Mouse (Mus musculus) heart, adult 2 months (tissue): Measurements from ENCODE around the gene Atxn2. TPM values are rescaled to one million over a fixed set of nuclear protein-coding genes. Genes with fewer than 3 reads are reported as not detected.

Experiments
- DNase-seq, 2 experiments: peaks; one replicate each; pipeline ENCODE4 v3.0.0; 2021
- H3K27ac ChIP-seq: fragments of 200-600 bp; 2 replicates; pipeline ENCODE4 v1.8.1; 2022
- H3K27me3 ChIP-seq: fragments of 200-500 bp; 2 replicates; pipeline ENCODE4 v1.6.1; 2012; ENCODE audit warnings: mild to moderate bottlenecking, low read length, inconsistent platforms, mixed read lengths; ENCODE audit not compliant: control insufficient read depth, insufficient read depth
- H3K36me3 ChIP-seq: fragments of 200-500 bp; 2 replicates; pipeline ENCODE4 v1.6.1; 2012; ENCODE audit warnings: low read length, inconsistent platforms; ENCODE audit not compliant: control insufficient read depth, insufficient read depth
- H3K4me1 ChIP-seq: fragments of 200-500 bp; 2 replicates; pipeline ENCODE4 v1.6.1; 2011; ENCODE audit warnings: low read length; ENCODE audit not compliant: control insufficient read depth, insufficient read depth
- H3K4me3 ChIP-seq: fragments of 200-600 bp; 2 replicates; pipeline ENCODE4 v1.8.1; 2022
- H3K79me2 ChIP-seq: fragments of 200-500 bp; replicated peaks from 2 replicates; pipeline ENCODE4 v1.6.1; 2012; ENCODE audit warnings: mild to moderate bottlenecking, inconsistent platforms, low read length, moderate library complexity, mixed read lengths; ENCODE audit not compliant: control insufficient read depth, insufficient read depth
- H3K9ac ChIP-seq: fragments of 200-500 bp; 2 replicates; pipeline ENCODE4 v1.6.1; 2012; ENCODE audit warnings: low read depth, mild to moderate bottlenecking, control low read depth, inconsistent platforms, low read length, mixed read lengths
- CTCF ChIP-seq: fragments of 200-600 bp; IDR thresholded peaks from 2 replicates; pipeline ENCODE4 v1.8.1; 2022; ENCODE audit warnings: antibody characterized with exemption, mild to moderate bottlenecking, moderate library complexity
- EP300 ChIP-seq: fragments of 200-500 bp; IDR thresholded peaks from 2 replicates; pipeline ENCODE4 v1.6.1; 2011; ENCODE audit warnings: low read depth, low read length, control low read depth; ENCODE audit not compliant: insufficient read depth
- POLR2A ChIP-seq: fragments of 200-500 bp; IDR thresholded peaks from 2 replicates; pipeline ENCODE4 v1.6.1; 2011; ENCODE audit warnings: mild to moderate bottlenecking, low read depth, low read length, control low read depth; ENCODE audit not compliant: insufficient read depth
- WGBS: fragments of 180-500 bp; shearing (Covaris S2); methylation state at CpG from one replicate; pipeline ENCODE4 v1.1.7; 2018; 5-methylcytosine and 5-hydroxymethylcytosine counted together
- intact Hi-C: fragments of 180-260 bp; cut with DNase I; formaldehyde crosslinking; loops from one replicate; pipeline ENCODE4 v1.15.1; 2025
- polyA plus RNA-seq: library from polyadenylated mRNA; depleted of rRNA; stranded (reverse); fragments of >200 nt; gene quantifications from 2 replicates; pipeline ENCODE4 v1.2.3, GENCODE M21; 2012
- total RNA-seq, 2 experiments: library from RNA; stranded (reverse); gene quantifications; 2 replicates each; pipeline ENCODE4 v1.2.3; 2021

Atxn2 gene
- total and polyA plus RNA-seq, 3 experiments = 133 to 161 (median 155) TPM

DNA sequence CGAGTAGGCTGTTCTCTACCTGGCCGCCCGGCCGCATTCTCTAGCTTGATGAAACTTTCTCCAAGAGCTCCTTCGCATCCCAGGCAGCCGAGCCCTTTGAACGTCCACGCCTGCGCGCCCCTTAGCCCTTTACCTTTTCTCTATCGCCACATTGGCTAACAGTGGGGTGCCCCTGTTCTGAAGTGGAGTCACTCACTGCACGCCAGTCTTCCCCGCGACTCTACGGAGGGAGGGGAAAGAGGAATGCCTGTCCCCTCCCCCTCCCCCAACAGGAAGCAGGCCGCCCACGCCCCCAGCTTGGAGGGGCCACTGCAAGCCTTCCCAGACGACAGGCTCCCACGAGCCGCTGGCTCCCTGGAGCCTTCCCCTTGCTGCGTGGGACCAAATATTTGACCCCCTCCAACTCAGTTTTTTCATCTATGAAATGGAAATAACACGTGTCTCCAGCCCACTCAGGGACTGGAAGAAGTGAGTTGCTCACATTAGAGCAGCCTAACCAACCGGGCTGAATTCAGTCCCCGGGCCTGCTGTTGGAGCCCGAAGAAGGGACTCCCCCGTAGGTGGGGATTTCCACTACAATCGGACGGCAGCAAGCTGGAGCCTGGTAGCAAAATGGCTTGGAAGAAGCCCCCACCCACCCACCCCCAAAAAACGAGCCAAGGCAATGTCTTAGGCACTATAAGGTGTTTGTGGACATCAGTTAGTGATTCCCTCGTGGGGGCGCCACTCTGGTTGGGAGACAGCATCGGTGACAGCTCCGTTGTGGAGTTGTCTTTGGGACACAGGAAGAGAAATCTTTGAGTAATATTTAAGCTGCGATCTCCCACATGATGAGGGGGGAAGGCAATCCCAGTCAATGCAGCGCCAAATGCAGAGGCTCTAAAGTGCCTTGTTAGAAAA, 126.6 kb downstream of the Atxn2 start, which contains the start of gene Sh2b3:
Gene Sh2b3 (minus strand): TSS at position 206 of the 900 bp plus-strand sequence.
- intact Hi-C loops = loop anchor here (5.0 kb wide), 1 partner anchor 125 kb away; the partner anchor contains the start of gene Atxn2
- TF ChIP-seq POLR2A (peak; percentile 36; the same call in 1 of the 2 replicates), EP300 (0 out of 2 replicates have a peak, but pooled peaks have one; percentile 16), CTCF (peak; percentile 4; the same call in 1 of the 2 replicates)
- DNase-seq = peak in 1 of 2 experiments; percentile 45

DNA sequence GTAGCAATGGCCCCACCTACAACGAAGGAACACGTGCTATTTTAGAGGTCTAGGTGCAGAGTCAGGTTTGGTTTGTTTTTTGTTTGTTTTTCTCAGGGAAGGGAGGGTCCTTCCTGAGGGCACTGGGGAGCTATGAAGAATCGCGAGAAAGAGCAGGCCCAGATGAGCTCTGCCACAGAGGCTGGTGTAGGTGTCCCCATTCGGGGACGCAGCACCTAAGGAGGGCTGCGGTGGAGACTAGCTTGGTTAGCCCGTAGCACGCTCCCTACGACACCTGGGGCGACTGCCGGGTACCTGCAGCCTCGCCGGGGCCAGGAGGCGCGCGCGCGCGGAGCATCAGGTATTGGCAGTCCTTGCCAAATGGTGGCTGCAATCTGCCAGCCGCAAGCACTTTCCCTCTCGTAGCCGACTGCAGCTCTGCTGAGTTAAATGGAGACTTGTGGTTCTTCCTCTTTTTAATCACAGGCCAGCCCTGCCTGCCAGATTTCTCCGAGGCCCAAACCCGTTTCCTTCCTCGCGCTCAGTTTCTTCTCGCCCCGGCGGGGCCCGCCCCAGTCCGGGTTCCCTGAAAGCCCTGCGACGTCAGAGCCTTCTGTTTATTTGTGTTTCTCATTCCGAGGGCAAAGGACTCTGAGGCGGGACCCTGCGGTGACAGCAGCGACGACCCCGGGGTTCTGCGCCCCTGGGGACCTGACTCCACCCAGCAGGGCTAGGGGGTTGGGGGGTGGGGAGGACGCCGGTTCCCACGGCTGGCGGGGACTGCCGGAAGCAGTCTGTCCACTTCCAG, 127.4 kb downstream of the Atxn2 start:
- Histone ChIP-seq H3K79me2 (no peaks in the 10 kb centered on the region), H3K4me3 (peak overlapping the region; percentile 74), H3K27ac (peak overlapping the region; percentile 98), H3K36me3 (no peaks in the 10 kb centered on the region), H3K9ac (peak overlapping the region; percentile 57), H3K27me3 (no peaks in the 10 kb centered on the region), H3K4me1 (peaks cover 17% of the 10 kb centered on the region)
- DNase-seq = peak; percentile 79 to 87
- WGBS = 3% methylated on average over 46 of the region's 46 CpGs
- intact Hi-C loops = loop anchor here (5.0 kb wide), 1 partner anchor 126 kb away; the partner anchor contains the start of gene Atxn2
- TF ChIP-seq CTCF = no peak
- TF ChIP-seq POLR2A = peak; percentile 18; the same call in 1 of the 2 replicates

More for the DNA sequence above, 126.6 kb downstream of the Atxn2 start, which contains the start of gene Sh2b3:
- Histone ChIP-seq H3K36me3 (no peaks in the 10 kb centered on the region), H3K27ac (peak within 1 kb of the TSS; percentile 98), H3K4me3 (peak within 1 kb of the TSS; percentile 74), H3K79me2 (peaks cover 4% of the 10 kb centered on the region), H3K27me3 (no peaks in the 10 kb centered on the region), H3K4me1 (peaks cover 18% of the 10 kb centered on the region), H3K9ac (peak within 1 kb of the TSS; percentile 91)
- 2% methylated on average over 35 of the region's 35 CpGs for WGBS

DNA sequence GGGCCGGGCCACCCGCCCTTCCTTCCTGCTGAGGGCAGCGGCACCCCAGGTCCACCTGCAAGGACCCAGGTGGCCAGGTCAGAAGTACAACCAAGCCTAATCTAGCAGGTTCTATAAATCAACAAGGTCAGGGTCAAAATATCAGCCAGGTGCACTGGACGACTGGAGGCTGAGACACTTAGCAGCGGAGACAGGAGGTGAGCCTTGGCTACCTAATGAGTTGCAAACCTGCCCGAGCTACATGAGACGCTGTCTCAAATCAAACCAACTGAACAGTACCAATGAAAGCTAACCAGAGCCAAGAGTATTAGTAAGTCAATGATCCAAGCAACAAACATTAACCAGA, 128.0 kb downstream of the Atxn2 start:
- no peaks in the 10 kb centered on the region for H3K36me3 ChIP-seq

DNA sequence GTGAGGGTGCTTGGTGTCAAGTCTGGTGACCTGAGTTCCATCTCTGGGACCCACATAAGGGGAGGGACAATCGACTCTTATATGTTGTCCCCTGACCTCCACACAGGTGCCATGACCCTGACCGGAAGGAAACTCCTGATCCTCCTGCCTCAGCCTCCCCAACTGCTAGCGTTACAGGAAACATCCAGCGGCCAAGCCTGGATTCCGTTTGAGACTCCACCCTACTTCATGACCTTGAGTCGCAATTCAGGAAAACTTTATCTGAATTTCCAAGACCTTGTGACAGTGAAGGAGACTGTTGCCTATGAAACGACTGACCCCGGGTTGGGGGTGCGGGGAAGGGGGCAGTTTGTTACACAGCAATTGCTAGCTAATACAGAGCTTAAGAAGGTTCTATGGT, 130.4 kb downstream of the Atxn2 start:
- 69% methylated on average over 9 of the region's 9 CpGs for WGBS
- Histone ChIP-seq H3K4me1 (peaks cover 13% of the 10 kb centered on the region), H3K27ac (no peak overlapping the region), H3K27me3 (no peaks in the 10 kb centered on the region), H3K9ac (no peak overlapping the region), H3K79me2 (no peaks in the 10 kb centered on the region), H3K4me3 (no peak overlapping the region), H3K36me3 (no peaks in the 10 kb centered on the region)
- intact Hi-C loops = loop anchor here (5.0 to 10.0 kb wide), 2 partner anchors 47 to 214 kb away; no protein-coding TSS in a partner anchor
- TF ChIP-seq EP300 (no peak), POLR2A (no peak), CTCF (no peak)
- DNase-seq = no peak

More for the DNA sequence above, 128.0 kb downstream of the Atxn2 start:
- Histone ChIP-seq H3K9ac (peak overlapping the region; percentile 31; the same call in 1 of the 2 replicates), H3K27ac (peak overlapping the region; percentile 98), H3K4me3 (no peak overlapping the region; the same call in 1 of the 2 replicates), H3K4me1 (peaks cover 18% of the 10 kb centered on the region), H3K79me2 (no peaks in the 10 kb centered on the region), H3K27me3 (no peaks in the 10 kb centered on the region)
- WGBS = 30% methylated on average over 7 of the region's 7 CpGs
- DNase-seq = no peak
- intact Hi-C loops = loop anchor here (5.0 kb wide), 1 partner anchor 127 kb away; the partner anchor contains the start of gene Atxn2
- TF ChIP-seq CTCF (no peak), EP300 (no peak), POLR2A (no peak)

DNA sequence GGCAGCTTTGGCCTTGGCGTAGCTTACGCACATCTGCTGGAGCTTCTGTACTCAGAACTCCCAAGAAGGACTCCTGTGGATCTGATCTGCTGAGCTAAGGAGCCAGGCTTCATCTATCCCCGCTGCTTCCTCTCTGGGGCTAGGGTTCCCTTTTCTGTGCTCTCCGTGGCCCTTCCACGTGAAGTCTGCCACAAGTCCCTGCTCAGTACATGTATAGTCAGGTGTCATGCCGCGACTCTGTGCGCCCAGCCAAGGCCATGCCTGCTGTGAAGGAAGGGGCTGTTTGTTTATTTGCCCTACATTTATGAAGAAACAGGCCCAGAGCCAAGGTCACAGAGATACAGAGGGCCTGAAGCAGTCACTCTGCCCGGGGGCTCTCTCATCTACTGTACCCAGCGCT, 130.8 kb downstream of the Atxn2 start:
- H3K27ac ChIP-seq = peak overlapping the region; percentile 52
- 46% methylated on average over 10 of the region's 10 CpGs for WGBS
- intact Hi-C loops = loop anchor here (1.0 to 10.0 kb wide), 3 partner anchors 27 to 215 kb away; no protein-coding TSS in a partner anchor
- H3K36me3 ChIP-seq = no peaks in the 10 kb centered on the region
- no peak overlapping the region for H3K4me3 ChIP-seq
- TF ChIP-seq CTCF (no peak), POLR2A (no peak), EP300 (no peak)
- no peaks in the 10 kb centered on the region for H3K27me3 ChIP-seq
- no peak overlapping the region for H3K9ac ChIP-seq
- peaks cover 13% of the 10 kb centered on the region for H3K4me1 ChIP-seq
- DNase-seq = peak in 1 of 2 experiments; percentile 37
- no peaks in the 10 kb centered on the region for H3K79me2 ChIP-seq
